Mouse (Mus musculus): ENCODE results near the gene Olfr372.

DNA sequence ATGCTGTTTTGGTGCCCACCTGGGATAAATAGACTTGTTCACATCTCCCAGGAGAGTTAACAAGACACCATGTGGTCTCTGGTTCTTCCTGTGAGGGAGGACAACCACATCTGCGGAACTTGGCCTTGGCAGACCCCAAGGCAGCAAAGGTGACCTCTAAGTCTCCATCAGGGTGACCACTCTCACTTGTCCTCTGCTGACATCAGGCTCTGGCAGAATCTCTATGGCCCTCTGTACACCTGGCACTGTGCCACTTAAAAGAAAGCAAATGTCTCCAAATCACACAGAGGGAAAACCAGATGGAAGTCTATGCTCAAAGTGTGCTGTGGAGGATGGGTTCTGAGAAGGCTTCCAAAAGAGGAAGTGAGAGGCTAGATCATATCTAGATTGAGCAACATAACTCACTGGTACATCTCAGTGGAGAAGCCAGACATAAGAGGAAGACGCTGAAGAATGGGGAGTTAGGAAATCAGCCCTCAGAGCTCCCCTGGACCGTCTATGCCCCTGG is 32.8 kb upstream of the Olfr372 start:
- TF ChIP-seq CTCF (IDR thresholded peaks at IDR 0.05; ENCODE audit: control insufficient read depth, insufficient read depth, insufficient read length) (no peak), MAX (IDR thresholded peaks at IDR 0.05) (no peak), MYOD1 (IDR thresholded peaks at IDR 0.05; ENCODE audit: control insufficient read depth, insufficient read length, low read depth) (no peak), MYOG (IDR thresholded peaks at IDR 0.05; ENCODE audit: control insufficient read depth, extremely low read depth, insufficient read length) (no peak), USF1 (IDR thresholded peaks at IDR 0.05; ENCODE audit: low read depth) (no peak)
